Mouse (Mus musculus): Measurements from ENCODE around the gene Dnajb2.
A peak's percentile ranks its signal among the peaks of the same experiment; 100 is the strongest.

- no peak for TF ChIP-seq POLR2A (IDR thresholded peaks at IDR 0.05; ENCODE audit: borderline replicate concordance, low read depth, low read length)
- 0 out of 2 replicates have a peak, but pooled peaks have one; percentile 4 for TF ChIP-seq CTCF (IDR thresholded peaks at IDR 0.05; ENCODE audit: low read depth, low read length)
Measured at GRCm38 (mm10) chr1:75254625-75255013, 18.4 kb downstream of the Dnajb2 start.

Data from bone marrow macrophage, adult 2 months (primary cell).